Mouse (Mus musculus): ENCODE data around the gene Hnrnpul2. TPM values are rescaled to one million over a fixed set of nuclear protein-coding genes. Genes with fewer than 3 reads are reported as not detected.

Hnrnpul2 gene
- polyA plus RNA-seq, 1 experiment: 54.1 TPM

- H3K27me3 ChIP-seq (replicated peaks): no peaks in the 10 kb centered on the region
- peaks cover 6% of the 10 kb centered on the region for H3K9me3 ChIP-seq
- TF ChIP-seq FLI1 (IDR thresholded peaks at IDR 0.05; ENCODE audit: low read length): no peak
- TF ChIP-seq GATA1 (IDR thresholded peaks at IDR 0.05; ENCODE audit: borderline replicate concordance, low read length): no peak
- H3K4me1 ChIP-seq: peaks cover 33% of the 10 kb centered on the region
- no peak overlapping the region for H3K4me3 ChIP-seq (replicated peaks)
- peaks cover 36% of the 10 kb centered on the region for H3K36me3 ChIP-seq (replicated peaks; ENCODE audit: low read length)
These were observed 30.6 kb upstream of the Hnrnpul2 start for GRCm38 (mm10) chr19:8789171-8789570.

GRCm38 (mm10) chr19:8790171-8790570 lies 29.6 kb upstream of the Hnrnpul2 start:
- Histone ChIP-seq H3K4me1 (peaks cover 27% of the 10 kb centered on the region), H3K4me3 (replicated peaks) (no peak overlapping the region), H3K27me3 (replicated peaks) (no peaks in the 10 kb centered on the region), H3K36me3 (replicated peaks; ENCODE audit: low read length) (peaks cover 42% of the 10 kb centered on the region), H3K9me3 (peaks cover 6% of the 10 kb centered on the region)
- no peak for TF ChIP-seq GATA1 (IDR thresholded peaks at IDR 0.05; ENCODE audit: borderline replicate concordance, low read length)
- no peak for TF ChIP-seq FLI1 (IDR thresholded peaks at IDR 0.05; ENCODE audit: low read length)

- Histone ChIP-seq H3K27me3 (replicated peaks) (no peaks in the 10 kb centered on the region), H3K4me1 (peaks cover 44% of the 10 kb centered on the region), H3K9me3 (peaks cover 2% of the 10 kb centered on the region), H3K36me3 (replicated peaks; ENCODE audit: low read length) (peaks cover 28% of the 10 kb centered on the region), H3K4me3 (replicated peaks) (peak within 1 kb of the TSS; percentile 99)
- no peak for TF ChIP-seq GATA1 (IDR thresholded peaks at IDR 0.05; ENCODE audit: borderline replicate concordance, low read length)
- TF ChIP-seq FLI1 (IDR thresholded peaks at IDR 0.05; ENCODE audit: low read length): peak; percentile 37; the same call in 1 of the 2 replicates
These were observed 21.4 kb upstream of the Hnrnpul2 start, which contains the start of gene Polr2g for GRCm38 (mm10) chr19:8798264-8798946. TSS of gene Polr2g (minus strand) at chr19:8798577.

- peaks cover 49% of the 10 kb centered on the region for H3K4me1 ChIP-seq
These were observed 20.9 kb upstream of the Hnrnpul2 start for GRCm38 (mm10) chr19:8798947-8799315.

GRCm38 (mm10) chr19:8802130-8802821 lies 17.5 kb upstream of the Hnrnpul2 start, which contains the start of gene Zbtb3:
TSS of gene Zbtb3 (plus strand) at chr19:8802555.
- Histone ChIP-seq H3K36me3 (replicated peaks; ENCODE audit: low read length) (peaks cover 32% of the 10 kb centered on the region), H3K27me3 (replicated peaks) (no peaks in the 10 kb centered on the region), H3K4me1 (peaks cover 69% of the 10 kb centered on the region), H3K4me3 (replicated peaks) (peak within 1 kb of the TSS; percentile 95), H3K9me3 (no peaks in the 10 kb centered on the region)
- TF ChIP-seq GATA1 (IDR thresholded peaks at IDR 0.05; ENCODE audit: borderline replicate concordance, low read length) (no peak), FLI1 (IDR thresholded peaks at IDR 0.05; ENCODE audit: low read length) (no peak)

More at GRCm38 (mm10) chr19:8798947-8799315, 20.9 kb upstream of the Hnrnpul2 start:
- no peak for TF ChIP-seq GATA1 (IDR thresholded peaks at IDR 0.05; ENCODE audit: borderline replicate concordance, low read length)
- no peak for TF ChIP-seq FLI1 (IDR thresholded peaks at IDR 0.05; ENCODE audit: low read length)
- no peaks in the 10 kb centered on the region for H3K9me3 ChIP-seq
- no peaks in the 10 kb centered on the region for H3K27me3 ChIP-seq (replicated peaks)
- H3K4me3 ChIP-seq (replicated peaks): peak overlapping the region; percentile 99
- H3K36me3 ChIP-seq (replicated peaks; ENCODE audit: low read length): peaks cover 25% of the 10 kb centered on the region

GRCm38 (mm10) chr19:8803204-8803780 lies 16.5 kb upstream of the Hnrnpul2 start:
- no peaks in the 10 kb centered on the region for H3K9me3 ChIP-seq
- peaks cover 42% of the 10 kb centered on the region for H3K36me3 ChIP-seq (replicated peaks; ENCODE audit: low read length)
- TF ChIP-seq FLI1 (IDR thresholded peaks at IDR 0.05; ENCODE audit: low read length) (no peak), GATA1 (IDR thresholded peaks at IDR 0.05; ENCODE audit: borderline replicate concordance, low read length) (no peak)
- H3K4me3 ChIP-seq (replicated peaks): peak overlapping the region; percentile 95
- no peaks in the 10 kb centered on the region for H3K27me3 ChIP-seq (replicated peaks)
- H3K4me1 ChIP-seq: peaks cover 70% of the 10 kb centered on the region

GRCm38 (mm10) chr19:8803879-8804660 lies 15.7 kb upstream of the Hnrnpul2 start:
- Histone ChIP-seq H3K4me3 (replicated peaks) (peak overlapping the region; percentile 95), H3K36me3 (replicated peaks; ENCODE audit: low read length) (peaks cover 50% of the 10 kb centered on the region), H3K4me1 (peaks cover 70% of the 10 kb centered on the region), H3K9me3 (no peaks in the 10 kb centered on the region), H3K27me3 (replicated peaks) (no peaks in the 10 kb centered on the region)
- TF ChIP-seq GATA1 (IDR thresholded peaks at IDR 0.05; ENCODE audit: borderline replicate concordance, low read length): no peak
- TF ChIP-seq FLI1 (IDR thresholded peaks at IDR 0.05; ENCODE audit: low read length): no peak

GRCm38 (mm10) chr19:8806810-8807209 lies 13.0 kb upstream of the Hnrnpul2 start:
- H3K27me3 ChIP-seq (replicated peaks): no peaks in the 10 kb centered on the region
- H3K36me3 ChIP-seq (replicated peaks; ENCODE audit: low read length): peaks cover 74% of the 10 kb centered on the region
- peak overlapping the region; percentile 5 for H3K4me3 ChIP-seq (replicated peaks)
- no peak for TF ChIP-seq GATA1 (IDR thresholded peaks at IDR 0.05; ENCODE audit: borderline replicate concordance, low read length)
- TF ChIP-seq FLI1 (IDR thresholded peaks at IDR 0.05; ENCODE audit: low read length): no peak
- peaks cover 57% of the 10 kb centered on the region for H3K4me1 ChIP-seq
- H3K9me3 ChIP-seq: no peaks in the 10 kb centered on the region

- TF ChIP-seq FLI1 (IDR thresholded peaks at IDR 0.05; ENCODE audit: low read length): no peak
- TF ChIP-seq GATA1 (IDR thresholded peaks at IDR 0.05; ENCODE audit: borderline replicate concordance, low read length): no peak
- Histone ChIP-seq H3K4me3 (replicated peaks) (no peak overlapping the region), H3K9me3 (no peaks in the 10 kb centered on the region), H3K27me3 (replicated peaks) (no peaks in the 10 kb centered on the region), H3K36me3 (replicated peaks; ENCODE audit: low read length) (peaks cover 60% of the 10 kb centered on the region), H3K4me1 (peaks cover 40% of the 10 kb centered on the region)
These were observed 4.0 kb upstream of the Hnrnpul2 start for GRCm38 (mm10) chr19:8815812-8816211.

All from megakaryocyte, embryonic 14.5 days (primary cell).